Mouse (Mus musculus): ENCODE measurements around the gene Mob4. TPM values are rescaled to one million over a fixed set of nuclear protein-coding genes. Genes with fewer than 3 reads are reported as not detected.

The Mob4 gene
- 37.4 TPM for polyA plus RNA-seq (2014; fragmentation: Illumina TruSeq; extraction: RNeasy Lipid Tissue Mini Kit (QIAGEN cat#74804); ENCODE audit: low read depth, low replicate concordance)

GRCm38 (mm10) chr1:55130943-55131401, at the start of gene Mob4:
TSS of gene Mob4 (plus strand) at chr1:55131231.

DNA sequence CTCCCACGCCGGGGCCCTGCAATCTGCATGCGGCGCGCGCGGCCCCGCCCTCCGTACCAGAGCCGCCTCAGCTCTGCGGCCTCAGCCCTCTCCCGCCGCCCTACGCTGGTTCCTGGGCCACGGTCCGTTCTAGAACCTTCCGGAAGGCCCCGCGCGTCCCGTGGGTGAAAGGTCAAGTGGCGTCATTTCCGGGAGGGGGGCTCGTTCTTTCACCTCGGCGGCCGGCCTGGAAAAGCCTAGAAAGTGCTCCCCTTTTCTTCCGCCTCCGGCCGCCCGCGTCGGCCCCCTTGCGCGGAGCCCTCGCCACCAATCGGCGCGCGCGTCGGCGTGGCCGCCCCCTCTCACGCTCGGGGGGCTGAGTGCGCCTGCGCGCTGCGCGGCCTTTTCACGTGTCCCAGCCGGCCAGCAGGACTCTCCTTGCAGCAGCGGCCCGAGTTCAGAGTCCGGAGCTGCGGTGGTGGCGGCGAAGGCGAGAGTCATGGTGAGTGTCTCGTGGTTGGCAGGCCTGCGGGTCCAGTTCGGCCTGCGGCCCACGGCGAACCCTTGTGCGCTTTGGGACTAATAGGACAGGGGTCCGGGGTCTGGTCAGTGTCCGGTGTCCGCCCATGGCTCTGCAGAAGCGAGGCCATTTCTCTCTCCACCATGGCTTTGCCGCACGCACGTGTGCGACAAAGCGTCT, 43.0 kb upstream of the Mob4 start, which contains the start of the genes Hspe1 and Hspd1:
Gene Hspe1 (plus strand): TSS at position 201 of the 679 bp plus-strand sequence.
Gene Hspd1 (minus strand): TSS at position 312 of the 679 bp plus-strand sequence.

Other genes starting within 250 kb of the Mob4 start
- gene Ankrd44, start 204.8 kb upstream of the Mob4 start, polyA plus RNA-seq (2014; fragmentation: Illumina TruSeq; extraction: RNeasy Lipid Tissue Mini Kit (QIAGEN cat#74804); ENCODE audit: low read depth, low replicate concordance) = 9.0 TPM
- gene Sf3b1, start 103.8 kb upstream of the Mob4 start, polyA plus RNA-seq (2014; fragmentation: Illumina TruSeq; extraction: RNeasy Lipid Tissue Mini Kit (QIAGEN cat#74804); ENCODE audit: low read depth, low replicate concordance) = 85.2 TPM
- 40.7 TPM for gene Coq10b, start 78.5 kb upstream of the Mob4 start, polyA plus RNA-seq (2014; fragmentation: Illumina TruSeq; extraction: RNeasy Lipid Tissue Mini Kit (QIAGEN cat#74804); ENCODE audit: low read depth, low replicate concordance)
- 274 TPM for gene Hspe1, start 43.1 kb upstream of the Mob4 start, polyA plus RNA-seq (2014; fragmentation: Illumina TruSeq; extraction: RNeasy Lipid Tissue Mini Kit (QIAGEN cat#74804); ENCODE audit: low read depth, low replicate concordance)
- gene Hspd1, start 43.0 kb upstream of the Mob4 start, polyA plus RNA-seq (2014; fragmentation: Illumina TruSeq; extraction: RNeasy Lipid Tissue Mini Kit (QIAGEN cat#74804); ENCODE audit: low read depth, low replicate concordance) = 479 TPM
- 5.7 TPM for gene Rftn2, start 95.6 kb downstream of the Mob4 start, polyA plus RNA-seq (2014; fragmentation: Illumina TruSeq; extraction: RNeasy Lipid Tissue Mini Kit (QIAGEN cat#74804); ENCODE audit: low read depth, low replicate concordance)
- 4.2 TPM for gene Mars2, start 105.9 kb downstream of the Mob4 start, polyA plus RNA-seq (2014; fragmentation: Illumina TruSeq; extraction: RNeasy Lipid Tissue Mini Kit (QIAGEN cat#74804); ENCODE audit: low read depth, low replicate concordance)
- gene Boll, start 232.2 kb downstream of the Mob4 start, polyA plus RNA-seq (2014; fragmentation: Illumina TruSeq; extraction: RNeasy Lipid Tissue Mini Kit (QIAGEN cat#74804); ENCODE audit: low read depth, low replicate concordance) = not detected

Data from heart, adult 10 weeks (tissue).